Mouse (Mus musculus) CH12.LX (cell line): ENCODE measurements at regions not wholly inside any gene's neighbourhood (a gene's known extent, or its start where the extent isn't known, plus 50 kb on each side); places are given as distances from the start of the nearest gene placed in this dataset.

Experiments used
- DNase-seq: peaks from one replicate; pipeline ENCODE4 v3.0.0-alpha.2; 2013; ENCODE audit errors: extremely low read depth
- H3K27ac ChIP-seq: 2 replicates; pipeline ENCODE4 v1.5.1; 2012; ENCODE audit warnings: low read depth, mild to moderate bottlenecking, control low read depth, moderate library complexity; ENCODE audit not compliant: insufficient read depth
- H3K27me3 ChIP-seq: replicated peaks from 2 replicates; pipeline ENCODE3; 2012; ENCODE audit warnings: inconsistent platforms
- H3K36me3 ChIP-seq, 2 experiments: replicated peaks in 1 of 2; 2 replicates each; pipeline versions ENCODE3 to v1.6.1; 2012; ENCODE audit warnings: inconsistent platforms in 1 of 2, low read length in 1 of 2, mild to moderate bottlenecking in 1 of 2, mixed read lengths in 1 of 2, moderate library complexity in 1 of 2; ENCODE audit not compliant: control insufficient read depth in 1 of 2, insufficient read depth in 1 of 2
- H3K4me1 ChIP-seq, 2 experiments: 2 replicates each; pipeline ENCODE4 v1.6.1; 2012; ENCODE audit warnings: inconsistent platforms in 1 of 2, moderate library complexity in 1 of 2; ENCODE audit not compliant: insufficient read depth in 2 of 2, control insufficient read depth in 1 of 2
- H3K4me2 ChIP-seq: 2 replicates; pipeline ENCODE4 v1.6.1; 2012; ENCODE audit warnings: low read depth, mild to moderate bottlenecking, control low read depth; ENCODE audit not compliant: poor library complexity, insufficient read depth, severe bottlenecking
- H3K4me3 ChIP-seq, 3 experiments: fragments of 150-350 bp in 1 of 3; sonication (generic) in 1 of 3; replicated peaks in 1 of 3; 2 replicates each; pipeline versions ENCODE3 to v1.5.1; 2011 to 2012; ENCODE audit warnings: low read depth in 2 of 3, low read length in 2 of 3, mild to moderate bottlenecking in 2 of 3, moderate library complexity in 2 of 3, control low read depth in 1 of 3, improper control_type of control experiment in 1 of 3, inconsistent platforms in 1 of 3, mixed read lengths in 1 of 3; ENCODE audit not compliant: poor library complexity in 1 of 3
- H3K79me2 ChIP-seq: replicated peaks from 2 replicates; pipeline ENCODE4 v1.6.1; 2012; ENCODE audit warnings: mild to moderate bottlenecking, moderate library complexity; ENCODE audit not compliant: control insufficient read depth, poor library complexity, insufficient read depth, severe bottlenecking; ENCODE audit errors: extremely low read depth
- H3K9ac ChIP-seq: 2 replicates; pipeline ENCODE4 v1.6.1; 2012; ENCODE audit warnings: low read depth, mild to moderate bottlenecking, control low read depth, moderate library complexity; ENCODE audit not compliant: insufficient read depth
- H3K9me3 ChIP-seq: replicated peaks from 2 replicates; pipeline ENCODE3; 2012; ENCODE audit warnings: low read length, inconsistent platforms, mixed read lengths
- ELF1 ChIP-seq: IDR thresholded peaks from 2 replicates; pipeline ENCODE4 v1.6.1; 2014; ENCODE audit warnings: low read depth, mild to moderate bottlenecking, inconsistent platforms, low read length, improper control_type of control experiment
- EP300 ChIP-seq: IDR thresholded peaks from 2 replicates; pipeline ENCODE4 v1.6.1; 2011; ENCODE audit warnings: low read length, improper control_type of control experiment
- ETS1 ChIP-seq: conservative IDR thresholded peaks from 2 replicates; pipeline ENCODE4 v1.6.1; 2012; ENCODE audit warnings: low read depth, mild to moderate bottlenecking, inconsistent platforms, low read length, improper control_type of control experiment, moderate library complexity
- JUND ChIP-seq: conservative IDR thresholded peaks from 2 replicates; pipeline ENCODE4 v1.6.1; 2011; ENCODE audit warnings: low read depth, low read length, improper control_type of control experiment
- KAT2A ChIP-seq: IDR thresholded peaks from 2 replicates; pipeline ENCODE4 v1.6.1; 2012; ENCODE audit warnings: low read length, improper control_type of control experiment, inconsistent platforms; ENCODE audit not compliant: insufficient replicate concordance
- MAZ ChIP-seq: IDR thresholded peaks from 2 replicates; pipeline ENCODE4 v1.6.1; 2012; ENCODE audit warnings: low read depth, mild to moderate bottlenecking, inconsistent platforms, low read length, improper control_type of control experiment, moderate library complexity
- NELFE ChIP-seq: IDR thresholded peaks from 2 replicates; pipeline ENCODE4 v1.6.1; 2011; ENCODE audit warnings: low read depth, low read length, improper control_type of control experiment
- PAX5 ChIP-seq: IDR thresholded peaks from 2 replicates; pipeline ENCODE4 v1.6.1; 2012; ENCODE audit warnings: low read length, inconsistent platforms, mixed read lengths
- POLR2AphosphoS2 ChIP-seq: IDR thresholded peaks from 2 replicates; pipeline ENCODE4 v1.6.1; 2011; ENCODE audit warnings: low read depth, low read length, improper control_type of control experiment
- RAD21 ChIP-seq: IDR thresholded peaks from 2 replicates; pipeline ENCODE4 v1.6.1; 2011; ENCODE audit warnings: low read depth, mild to moderate bottlenecking, low read length, improper control_type of control experiment, moderate library complexity
- SMC3 ChIP-seq: IDR thresholded peaks from 2 replicates; pipeline ENCODE4 v1.6.1; 2011; ENCODE audit warnings: low read depth, low read length, improper control_type of control experiment
- UBTF ChIP-seq: IDR thresholded peaks from 2 replicates; pipeline ENCODE4 v1.6.1; 2012; ENCODE audit warnings: low read depth, mild to moderate bottlenecking, inconsistent platforms, low read length, improper control_type of control experiment, moderate library complexity
- ZC3H11A ChIP-seq: IDR thresholded peaks from 2 replicates; pipeline ENCODE4 v1.6.1; 2012; ENCODE audit warnings: low read depth, mild to moderate bottlenecking, inconsistent platforms, low read length, improper control_type of control experiment
- ZMIZ1 ChIP-seq: IDR thresholded peaks from 2 replicates; pipeline ENCODE4 v1.6.1; 2012; ENCODE audit warnings: low read depth, mild to moderate bottlenecking, inconsistent platforms, low read length, improper control_type of control experiment
- ZNF384 ChIP-seq: IDR thresholded peaks from 2 replicates; pipeline ENCODE4 v1.6.1; 2012; ENCODE audit warnings: low read depth, low read length, improper control_type of control experiment, inconsistent platforms
- dilution Hi-C: fragments of 300-500 bp; cut with MboI; formaldehyde crosslinking; loops from 2 replicates; pipeline ENCODE4 v1.14.3; 2020; ENCODE audit warnings: low sequenced_read_pairs; ENCODE audit not compliant: extremely low pct_unique_long_range_greater_than_20kb, extremely low pct_ligation_motif_present
- in situ Hi-C: fragments of 300-500 bp; cut with MboI; formaldehyde crosslinking; loops from 3 replicates; pipeline ENCODE4 v1.14.3; 2019; ENCODE audit warnings: low sequenced_read_pairs, low pct_ligation_motif_present, low pct_unique_long_range_greater_than_20kb, mixed read lengths

DNA sequence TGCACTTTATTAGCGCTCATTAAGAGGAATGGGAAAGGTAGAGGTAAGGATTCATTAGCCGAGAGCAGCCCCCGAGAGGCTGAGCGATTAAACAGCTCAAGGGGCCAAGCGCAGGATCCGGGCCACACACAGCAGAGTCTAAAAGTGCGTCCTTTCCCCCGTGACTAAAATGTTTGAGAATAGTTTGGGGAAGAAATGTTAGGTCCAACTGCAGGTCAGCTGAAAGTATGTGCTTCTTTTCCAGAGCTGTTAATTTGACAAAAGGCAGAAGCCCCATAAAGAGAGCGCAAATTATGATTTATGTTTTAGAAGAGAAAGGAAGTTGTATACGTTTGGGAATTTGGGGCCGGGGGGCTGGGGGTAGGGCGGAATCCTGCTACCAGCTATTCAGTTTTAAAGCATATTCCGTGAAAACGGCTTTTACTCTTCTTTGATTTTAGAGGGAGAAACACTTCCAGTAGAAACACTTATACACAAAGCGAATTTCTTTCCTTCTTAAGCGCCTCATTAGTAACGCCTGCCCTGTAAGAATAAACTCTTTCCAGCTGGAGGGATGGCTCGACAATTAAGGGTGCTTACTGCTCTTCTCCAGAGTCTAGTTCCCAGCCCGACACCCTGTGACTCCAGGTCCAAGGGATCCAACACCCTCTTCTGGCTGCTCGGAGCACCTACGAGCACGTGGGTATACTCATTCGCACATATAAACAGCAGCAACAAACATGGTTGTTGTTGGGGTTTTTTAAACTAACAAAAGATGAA, 210.8 kb upstream of the 1700056E22Rik start:
- no peak overlapping the region for H3K4me3 ChIP-seq
- DNase-seq: no peak
- H3K27ac ChIP-seq: no peak overlapping the region
- peaks cover 0 to 23% of the 10 kb centered on the region in 2 experiments; a peak in 2 of 4 replicates for H3K4me1 ChIP-seq
- in situ Hi-C loops (loop anchor here (25.0 kb wide), 1 partner anchor 208 kb away; the partner anchor contains the start of gene 1700056E22Rik), dilution Hi-C loops (no loop called here)
- no peaks in the 10 kb centered on the region for H3K27me3 ChIP-seq
- no peaks in the 10 kb centered on the region for H3K36me3 ChIP-seq
- H3K9me3 ChIP-seq: peaks cover 4% of the 10 kb centered on the region
- no peaks in the 10 kb centered on the region for H3K79me2 ChIP-seq
- TF ChIP-seq MAZ: no peak
- TF ChIP-seq ZC3H11A: no peak
- TF ChIP-seq EP300: no peak
- no peak for TF ChIP-seq ZNF384
- TF ChIP-seq SMC3: no peak
- TF ChIP-seq ELF1: no peak
- no peak for TF ChIP-seq ZMIZ1
- no peak for TF ChIP-seq RAD21
- no peak for TF ChIP-seq KAT2A
- H3K4me2 ChIP-seq: no peak overlapping the region
- H3K9ac ChIP-seq: no peak overlapping the region

- H3K27ac ChIP-seq: no peak overlapping the region
- H3K4me3 ChIP-seq: no peak overlapping the region
- H3K4me2 ChIP-seq: no peak overlapping the region
- peaks cover 4% of the 10 kb centered on the region for H3K9me3 ChIP-seq
- peaks cover 0 to 23% of the 10 kb centered on the region in 2 experiments; a peak in 2 of 4 replicates for H3K4me1 ChIP-seq
- no peaks in the 10 kb centered on the region for H3K79me2 ChIP-seq
- H3K36me3 ChIP-seq: no peaks in the 10 kb centered on the region
- H3K27me3 ChIP-seq: no peaks in the 10 kb centered on the region
- in situ Hi-C loops (loop anchor here (25.0 kb wide), 1 partner anchor 207 kb away; the partner anchor contains the start of gene 1700056E22Rik), dilution Hi-C loops (no loop called here)
- H3K9ac ChIP-seq: no peak overlapping the region
- no peak for DNase-seq
- TF ChIP-seq UBTF (no peak), JUND (no peak), KAT2A (no peak), ELF1 (no peak), ETS1 (no peak), POLR2AphosphoS2 (no peak), PAX5 (no peak), NELFE (no peak), SMC3 (no peak)
Observed at GRCm38 (mm10) chr1:184244296-184244695, 210.2 kb upstream of the 1700056E22Rik start.
